Mouse (Mus musculus): Measurements from ENCODE around the gene Chuk. TPM values are rescaled to one million over a fixed set of nuclear protein-coding genes. Genes with fewer than 3 reads are reported as not detected.
"Not testable (repeated sequence)": the region's sequence is repeated elsewhere in the genome, so short reads cannot be mapped to it uniquely, and the experiment has no call there.

The Chuk gene
- total RNA-seq (2021), result 10 to 100 TPM; 42.4 to 53.2 TPM
- long read RNA-seq, experiment 1, partial matches to known transcripts, result 2 of 12 reads
- long read RNA-seq, experiment 1, other reads (novel, unspliced or antisense), result 2 of 12 reads
- long read RNA-seq, experiment 2, transcript Chuk-201 (21 exons, 3,502 nt), result minor isoform, 10 of 25 reads
- long read RNA-seq, experiment 2, transcript Chuk-207 (16 exons, 2,337 nt), result major isoform, 11 of 25 reads
- long read RNA-seq, experiment 2, partial matches to known transcripts, result 1 of 25 reads
- long read RNA-seq, experiment 2, other reads (novel, unspliced or antisense), result 2 of 25 reads

DNA sequence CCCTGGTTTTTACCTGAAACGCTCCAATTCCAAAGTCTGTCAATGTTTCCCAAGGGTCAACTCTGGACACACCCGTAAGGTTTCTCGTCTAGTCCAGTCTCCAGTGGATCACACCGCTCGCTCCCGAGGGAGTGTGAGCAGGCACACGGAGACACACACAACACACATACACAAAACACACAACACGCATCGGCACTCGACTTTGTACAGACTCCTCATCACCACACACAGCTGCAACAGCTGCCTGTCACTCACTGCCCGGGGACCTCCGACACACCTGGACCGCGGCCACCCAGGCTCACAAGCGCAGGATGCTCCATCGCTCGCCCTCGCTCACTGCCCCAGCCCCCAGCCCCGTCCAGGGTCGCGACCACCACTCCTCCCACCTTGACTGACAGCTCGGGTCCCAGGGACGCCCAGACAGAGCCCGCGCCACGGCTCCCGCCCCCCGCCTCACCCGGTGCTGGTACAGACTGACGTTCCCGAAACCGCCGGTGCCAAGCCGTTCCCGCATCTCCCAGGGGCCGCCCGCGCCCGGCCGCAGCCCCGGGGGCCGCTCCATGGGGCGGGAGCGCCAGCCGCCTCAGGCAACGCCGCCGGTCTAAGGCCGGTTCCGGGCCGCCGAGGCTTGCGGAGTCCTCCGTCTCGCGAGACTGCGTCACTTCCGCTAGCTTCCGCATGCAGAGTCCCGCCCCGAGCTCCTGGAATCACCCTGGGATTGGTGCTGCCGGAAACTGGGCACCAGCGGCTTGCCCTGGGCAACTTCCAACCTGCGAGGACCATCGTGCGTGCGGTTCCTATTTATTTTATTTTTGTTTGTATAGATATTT lies at the start of gene Chuk:
Chuk (minus strand) TSS at position 650 of the 830 bp plus-strand sequence.
- DNase-seq (ENCODE audit: low spot score in 2 of 2), result peak; percentile 93 to 96

DNA sequence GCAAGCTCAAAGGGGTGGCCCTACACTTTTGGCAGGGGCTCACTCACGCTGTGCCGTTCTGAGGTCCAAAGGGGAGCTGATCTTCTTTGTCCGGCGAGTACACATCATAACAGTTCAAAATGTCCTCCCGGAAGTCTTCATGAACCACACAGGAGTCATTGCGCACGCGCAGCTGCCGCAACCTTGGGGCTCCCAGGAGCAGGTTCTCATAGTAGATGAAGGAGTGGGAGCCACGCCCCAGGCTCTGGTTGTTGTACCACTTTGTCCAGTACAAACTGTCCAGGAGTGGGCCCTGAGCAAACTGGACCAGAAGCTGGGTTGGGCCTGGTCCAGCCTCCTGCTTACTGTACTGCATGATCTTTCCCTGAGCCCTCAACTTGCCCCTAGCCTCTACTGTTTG lies 49.7 kb upstream of the Chuk start:
- no peak for DNase-seq (ENCODE audit: low spot score in 2 of 2)

DNA sequence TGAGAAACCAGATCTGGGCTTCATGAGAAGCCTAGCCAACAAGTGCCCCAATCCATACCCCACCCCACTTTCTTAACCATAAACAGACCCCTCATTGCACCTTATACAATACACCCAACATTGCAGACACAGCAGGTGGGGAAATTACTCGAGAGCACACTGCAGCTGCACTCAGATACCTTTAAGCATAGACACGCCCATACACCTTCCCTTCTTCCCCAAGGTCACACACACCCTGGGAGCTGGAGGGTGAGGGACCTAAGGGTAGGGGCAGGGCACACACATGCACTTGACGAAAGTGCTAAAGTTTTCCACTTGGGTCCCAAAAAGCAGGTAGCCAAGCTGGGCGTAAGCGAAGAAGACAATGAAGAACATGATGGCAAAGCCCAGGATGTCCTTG lies 46.5 kb upstream of the Chuk start:
- no peak for DNase-seq (ENCODE audit: low spot score in 2 of 2)

DNA sequence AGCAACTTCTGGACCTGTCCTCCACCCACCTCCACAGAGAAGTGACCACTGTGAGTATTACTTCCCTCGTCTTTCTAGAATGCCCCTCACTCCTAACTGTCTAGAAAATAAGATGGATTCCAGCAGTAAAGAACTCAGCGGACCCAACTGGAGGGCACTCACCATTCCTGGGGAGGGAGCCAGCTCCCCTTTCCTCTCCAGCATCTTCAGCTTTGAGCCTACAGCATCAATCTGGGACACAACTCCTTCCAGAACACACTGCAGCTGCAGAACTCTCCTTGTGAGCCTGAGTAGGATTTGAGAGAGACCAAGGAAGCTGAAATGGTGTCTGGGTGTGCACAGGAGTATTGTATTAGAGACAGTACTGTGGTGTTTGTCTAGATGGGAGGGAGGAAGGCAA lies 41.7 kb upstream of the Chuk start:
- no peak for DNase-seq (ENCODE audit: low spot score in 2 of 2)

DNA sequence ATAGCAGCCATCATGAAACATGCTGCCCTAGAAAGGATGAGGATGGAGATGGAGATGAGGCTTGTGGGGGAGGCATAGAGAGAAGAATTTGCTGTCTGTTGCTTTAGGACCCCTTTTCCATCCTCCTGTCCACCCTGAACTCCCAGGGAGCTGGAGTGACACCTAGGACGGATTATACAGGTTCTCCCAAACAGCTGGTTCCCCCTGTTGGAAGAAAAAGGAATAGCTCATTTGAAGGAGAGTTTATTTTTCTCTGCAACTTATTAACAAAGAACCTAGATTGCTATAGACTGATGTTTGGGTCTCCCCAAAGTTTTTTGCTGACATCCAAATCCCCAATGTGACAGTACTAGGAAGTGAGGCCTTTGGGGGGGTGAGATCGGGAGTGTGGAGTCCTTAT lies 41.1 kb upstream of the Chuk start:
- no peak for DNase-seq (ENCODE audit: low spot score in 2 of 2)

DNA sequence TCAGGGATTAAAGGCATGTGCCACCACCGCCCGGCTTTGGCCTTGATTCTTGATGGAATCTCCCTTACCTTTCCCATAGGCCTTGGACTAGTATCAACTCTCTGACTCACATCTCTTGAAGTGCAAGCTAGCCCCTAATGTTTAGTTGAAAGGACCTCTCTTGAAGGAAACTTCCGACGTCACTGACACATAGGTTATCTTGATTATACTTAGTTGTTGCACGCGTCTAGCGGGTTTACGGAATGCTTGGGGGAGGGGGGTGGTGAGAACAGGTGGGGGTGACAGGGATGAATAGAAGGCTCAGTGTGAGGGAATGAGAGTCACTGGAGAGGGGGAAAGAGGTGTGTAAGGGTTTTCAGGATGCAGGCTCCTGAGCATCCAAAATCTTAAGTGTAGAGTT lies 39.7 kb upstream of the Chuk start:
- DNase-seq (ENCODE audit: low spot score in 2 of 2), result no peak

DNA sequence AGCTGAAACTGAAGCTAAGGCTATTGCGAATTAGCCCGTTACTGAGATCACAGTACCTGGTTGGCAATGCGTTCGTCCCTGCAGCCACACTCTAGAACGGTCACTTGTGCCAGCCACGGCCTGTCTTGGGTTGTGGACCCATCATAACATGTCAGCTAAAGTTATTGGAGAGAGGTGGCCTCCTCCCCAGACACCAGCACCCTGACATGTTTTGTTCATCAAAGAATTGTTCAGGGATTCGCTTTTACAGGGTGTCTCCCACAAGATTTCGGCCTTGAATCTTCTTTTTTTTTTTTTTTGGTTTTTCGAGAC lies 39.2 kb upstream of the Chuk start:
- DNase-seq (ENCODE audit: low spot score in 2 of 2), result no peak

DNA sequence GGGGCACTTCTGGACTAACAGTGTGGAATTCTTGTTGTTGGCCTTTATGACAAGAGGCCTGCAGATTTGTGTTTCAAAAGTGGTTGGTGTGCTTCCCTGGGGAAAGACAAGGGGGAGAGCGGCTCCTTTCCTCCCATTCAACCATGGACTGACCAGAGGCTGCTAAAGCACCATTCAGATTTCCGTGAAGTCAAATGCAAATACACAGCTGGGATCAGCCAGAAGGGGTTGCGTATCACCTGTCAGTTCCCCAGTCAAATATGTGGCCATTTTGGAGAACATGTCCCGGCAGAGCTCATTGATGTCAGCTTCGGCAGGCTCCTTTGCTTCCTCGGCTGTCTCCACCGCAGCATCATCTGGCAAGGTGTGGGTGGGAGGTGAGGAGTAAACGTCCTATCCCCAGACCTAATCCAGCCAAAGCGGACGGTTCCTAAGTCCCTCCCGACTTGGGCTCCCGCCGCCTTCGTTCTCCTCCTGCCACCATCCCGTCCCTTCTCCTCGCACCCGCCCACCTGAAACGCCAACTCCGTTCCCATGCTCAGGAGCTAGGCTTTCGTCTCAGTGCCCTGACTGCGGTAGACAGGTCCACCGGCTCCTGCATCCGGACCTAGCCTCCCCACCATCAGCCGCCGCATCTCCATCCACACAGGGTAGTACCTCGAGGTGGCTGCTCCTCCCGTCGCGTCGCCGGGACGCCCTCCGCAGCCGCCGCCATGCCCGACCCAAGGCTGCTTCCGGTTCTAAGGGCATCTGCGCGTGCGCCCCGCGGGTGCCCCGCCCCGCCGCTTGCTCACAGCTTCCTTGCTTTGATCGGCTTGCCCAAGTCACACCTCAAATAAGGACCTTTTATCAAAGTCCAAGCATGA lies 38.7 kb upstream of the Chuk start, which contains the start of gene Bloc1s2:
Bloc1s2 (minus strand) TSS at position 745 of the 866 bp plus-strand sequence.
- peak; percentile 87 to 88 for DNase-seq (ENCODE audit: low spot score in 2 of 2)

DNA sequence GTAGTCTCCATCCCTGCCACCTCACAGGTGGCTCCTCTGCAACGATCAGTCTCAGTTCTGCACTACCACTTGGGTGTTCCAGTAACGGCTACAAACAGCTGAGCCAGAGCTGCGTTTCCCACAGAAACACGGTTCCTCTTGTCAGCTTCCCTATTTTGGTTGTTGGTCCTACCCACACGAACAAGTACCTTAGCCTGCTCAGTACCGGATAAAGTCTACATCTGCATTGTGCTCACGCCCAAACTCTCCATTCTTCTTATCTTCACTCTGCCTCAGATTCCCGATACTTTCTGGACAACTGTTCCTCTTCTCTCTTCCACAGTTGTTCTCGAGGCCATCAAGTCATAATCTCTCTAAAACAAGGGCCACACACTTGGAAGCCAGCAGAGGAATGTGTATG lies 37.1 kb upstream of the Chuk start:
- no peak for DNase-seq (ENCODE audit: low spot score in 2 of 2)

DNA sequence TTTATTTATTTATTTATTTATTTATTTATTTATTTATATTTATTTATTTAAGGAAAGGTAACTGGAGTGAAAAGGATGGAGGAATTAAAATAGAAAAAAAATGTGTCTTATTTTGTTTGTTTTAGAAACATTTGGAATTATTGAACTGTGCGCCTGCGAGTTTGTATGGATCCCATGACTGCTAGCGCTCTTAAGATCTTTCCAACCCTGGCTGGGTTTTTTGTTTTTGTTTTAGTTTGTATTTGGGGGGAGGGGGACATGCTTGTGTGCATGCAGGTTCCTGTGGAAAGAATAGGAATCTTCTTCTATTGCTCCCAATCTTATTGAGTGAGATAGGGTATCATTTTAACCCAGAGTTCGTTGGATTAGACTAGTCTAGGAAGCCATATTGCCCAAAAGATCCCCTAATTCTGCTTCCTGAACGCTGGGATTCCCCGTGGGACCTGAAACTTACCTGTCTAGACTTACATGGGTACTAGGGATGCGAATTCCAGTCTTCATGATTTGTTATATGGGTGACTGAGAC lies 28.7 kb upstream of the Chuk start:
- peak in 1 of 2 experiments; percentile 8 for DNase-seq (ENCODE audit: low spot score in 2 of 2)

DNA sequence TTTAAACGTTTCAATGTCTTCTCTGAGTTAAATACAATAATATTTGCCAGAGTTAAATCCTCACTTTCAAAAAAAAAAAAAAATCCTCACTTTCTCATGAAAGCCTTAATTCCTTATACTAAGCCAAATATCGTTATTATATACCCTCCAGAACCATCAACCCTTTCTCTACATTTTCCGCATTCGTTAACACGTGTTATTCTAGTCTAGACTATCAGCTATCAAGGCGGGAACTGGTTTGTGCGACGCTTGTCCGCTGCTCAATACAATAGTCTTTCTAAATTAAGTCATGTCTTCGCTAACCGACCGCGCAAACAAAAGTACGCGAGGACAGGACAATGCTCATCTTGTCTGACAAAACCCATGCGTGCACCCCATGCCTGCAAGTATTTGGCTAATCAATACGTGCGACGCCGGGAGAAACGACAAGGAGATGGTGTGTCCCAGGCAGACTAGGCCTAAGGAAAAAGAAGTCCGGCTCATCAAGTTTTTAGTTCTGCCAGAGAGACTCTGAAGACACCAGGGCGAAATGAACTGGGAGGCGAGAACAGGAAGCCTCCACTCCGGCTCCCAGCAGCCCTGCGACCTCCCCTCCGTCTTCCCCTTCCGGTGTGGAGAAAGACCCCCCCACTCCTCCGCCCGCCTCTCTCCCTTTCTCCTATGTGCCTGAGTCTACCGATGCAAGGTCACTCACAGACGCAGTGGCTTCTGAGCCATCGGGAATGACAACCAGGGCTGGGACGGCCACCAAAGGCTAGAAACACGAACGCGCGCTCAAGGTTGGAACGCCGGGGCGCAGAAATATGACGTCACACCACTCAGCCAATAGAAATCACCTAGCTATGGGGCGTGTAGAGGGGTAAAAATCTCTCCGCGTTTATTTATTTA lies 28.0 kb upstream of the Chuk start, which contains the start of gene Cwf19l1:
Cwf19l1 (minus strand) TSS at position 805 of the 888 bp plus-strand sequence.
- peak; percentile 91 for DNase-seq (ENCODE audit: low spot score in 2 of 2)

DNA sequence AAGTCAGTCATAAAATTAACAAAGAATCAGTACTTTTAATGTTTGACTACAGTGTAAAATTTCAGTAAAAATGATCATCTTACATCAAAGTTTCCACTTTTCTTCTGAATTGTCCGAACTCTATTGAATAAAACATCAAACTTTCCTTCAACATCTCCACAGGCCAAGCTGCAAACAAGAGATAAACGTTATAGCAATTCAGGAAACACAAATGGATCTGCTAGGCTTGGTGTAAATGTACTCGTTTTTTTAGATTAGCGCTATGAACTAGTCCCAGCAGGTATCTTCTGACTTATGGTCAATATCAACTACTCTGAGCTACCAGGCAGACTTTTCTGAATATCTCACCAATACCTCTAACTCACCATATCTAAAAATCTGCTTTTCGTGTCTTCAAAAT lies 25.6 kb upstream of the Chuk start:
- DNase-seq (ENCODE audit: low spot score in 2 of 2), result no peak

DNA sequence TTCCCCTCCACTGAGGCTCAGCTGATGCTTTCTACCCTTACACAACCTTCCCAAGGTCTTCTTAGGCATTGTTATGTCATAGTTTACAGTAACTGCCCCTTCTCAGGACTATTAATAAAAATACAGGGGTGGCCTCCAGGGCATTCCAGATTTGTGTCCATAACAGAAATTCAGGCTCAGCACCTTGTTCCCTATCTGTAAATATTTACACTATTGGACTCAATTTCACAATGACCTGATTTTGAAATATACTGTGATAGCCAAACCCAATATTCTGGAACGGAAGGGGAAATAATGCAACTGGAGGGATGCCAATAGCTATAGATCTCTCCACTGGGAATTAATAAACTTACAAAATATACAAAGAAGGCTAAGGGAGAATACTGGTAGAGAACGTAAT lies 21.3 kb upstream of the Chuk start:
- no peak for DNase-seq (ENCODE audit: low spot score in 2 of 2)

DNA sequence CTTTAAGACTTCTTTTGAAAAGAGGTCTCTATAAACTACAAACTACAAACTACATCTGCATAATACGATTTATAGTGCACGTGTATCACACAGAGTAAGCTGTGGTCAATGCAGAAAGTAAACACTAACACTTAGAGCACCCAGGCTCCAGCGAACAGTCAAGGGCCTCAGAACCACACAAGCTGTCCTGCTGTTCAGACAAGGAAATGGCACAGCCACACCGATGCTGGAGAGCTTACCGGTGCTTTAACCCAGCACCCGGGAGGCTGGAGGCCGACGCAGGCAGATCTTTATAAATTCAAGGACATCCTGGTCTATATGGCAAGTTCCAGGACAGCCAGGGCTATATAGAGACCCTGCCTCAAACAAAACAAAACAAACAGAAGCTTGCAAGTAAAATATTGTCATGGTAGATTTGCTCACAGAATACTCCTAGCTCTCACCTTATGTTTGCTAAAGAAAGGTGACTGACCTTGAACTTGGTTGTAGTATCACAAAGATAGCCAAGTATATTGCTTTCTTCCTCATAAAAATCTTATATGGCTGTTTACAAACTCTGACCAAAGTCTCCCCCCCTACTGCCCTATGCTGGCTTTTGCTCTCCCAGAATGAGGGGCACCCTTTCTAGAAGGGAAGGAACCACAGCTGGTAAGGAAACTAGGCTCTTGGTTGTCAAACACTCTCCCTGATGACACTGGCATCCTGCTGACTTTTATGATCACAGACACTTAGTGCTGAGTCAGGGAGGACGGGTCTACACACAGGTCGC lies 20.6 kb upstream of the Chuk start:
- no peak for DNase-seq (ENCODE audit: low spot score in 2 of 2)

DNA sequence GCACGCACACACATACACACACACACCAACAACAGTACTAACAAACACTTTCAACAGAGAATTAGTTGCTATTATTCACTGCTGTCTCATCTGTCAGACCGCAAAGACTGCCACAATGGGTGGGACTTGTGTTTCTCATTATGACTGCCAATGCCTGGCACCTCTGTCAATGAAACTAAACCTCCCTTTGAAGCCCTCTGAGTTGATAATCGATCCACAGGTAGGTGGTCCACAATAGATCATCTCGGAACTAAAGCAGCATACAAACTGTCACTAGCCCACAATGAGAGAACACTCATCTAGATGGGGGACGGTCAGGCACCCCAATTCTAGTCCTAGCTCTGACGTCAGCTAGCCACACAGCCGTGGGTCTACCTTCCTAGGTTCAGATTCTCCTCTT lies 13.9 kb upstream of the Chuk start:
- DNase-seq (ENCODE audit: low spot score in 2 of 2), result no peak

DNA sequence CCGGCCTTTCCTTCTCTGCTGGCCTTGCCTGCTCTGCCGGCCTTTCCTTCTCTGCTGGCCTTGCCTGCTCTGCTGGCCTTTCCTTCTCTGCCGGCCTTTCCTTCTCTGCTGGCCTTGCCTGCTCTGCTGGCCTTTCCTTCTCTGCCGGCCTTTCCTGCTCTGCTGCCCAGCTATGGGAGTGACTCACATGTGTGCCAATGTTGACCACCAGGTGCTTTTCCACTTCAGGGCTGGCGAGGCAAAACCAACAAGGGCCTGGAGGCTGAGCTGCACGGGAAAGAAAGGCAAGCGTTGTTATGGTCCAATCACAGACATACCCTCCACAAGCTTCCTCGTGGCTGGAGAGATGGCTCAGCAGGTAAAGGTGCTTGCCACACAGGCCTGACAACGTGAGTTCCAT lies 13.4 kb upstream of the Chuk start:
- DNase-seq (ENCODE audit: low spot score in 2 of 2), result not testable (repeated sequence)

DNA sequence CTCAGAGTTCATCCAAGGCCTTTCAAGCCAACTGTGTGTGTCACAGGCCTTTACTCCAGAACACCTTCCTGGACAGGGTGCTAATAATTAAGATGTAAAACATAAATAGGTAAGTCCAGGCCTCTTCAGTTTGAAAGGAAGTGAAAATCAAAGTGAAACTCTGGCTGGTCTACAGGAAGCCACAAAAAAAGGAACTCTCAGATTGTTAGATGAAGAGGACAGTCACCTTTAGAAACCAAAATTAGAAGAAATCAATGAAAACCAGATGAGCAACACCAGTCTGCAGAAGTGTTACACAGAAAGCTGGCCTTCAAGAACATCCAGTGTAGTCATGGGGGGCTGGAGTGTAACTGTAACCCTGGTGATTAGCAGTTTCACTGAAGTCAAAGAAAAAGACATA lies 10.5 kb upstream of the Chuk start:
- DNase-seq (ENCODE audit: low spot score in 2 of 2), result no peak

DNA sequence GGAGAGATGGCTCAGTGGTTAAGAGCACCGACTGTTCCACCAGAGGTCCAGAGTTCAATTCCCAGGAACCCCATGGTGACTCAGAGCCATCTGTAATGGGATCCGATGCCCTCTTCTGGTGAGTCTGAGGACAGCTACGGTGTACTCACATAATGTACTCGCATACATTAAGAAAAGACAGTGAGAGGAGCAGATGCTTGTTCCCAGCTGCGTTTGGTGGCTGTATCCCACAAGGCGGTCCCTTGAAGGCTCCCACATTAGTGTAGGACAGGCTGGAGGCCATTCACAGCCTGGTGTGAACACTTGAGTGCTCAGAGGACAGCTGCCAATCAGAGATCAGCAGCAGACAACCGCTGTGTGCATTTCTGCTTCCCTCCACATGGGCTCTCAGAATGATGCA lies 4.4 kb upstream of the Chuk start:
- DNase-seq (ENCODE audit: low spot score in 2 of 2), result no peak

DNA sequence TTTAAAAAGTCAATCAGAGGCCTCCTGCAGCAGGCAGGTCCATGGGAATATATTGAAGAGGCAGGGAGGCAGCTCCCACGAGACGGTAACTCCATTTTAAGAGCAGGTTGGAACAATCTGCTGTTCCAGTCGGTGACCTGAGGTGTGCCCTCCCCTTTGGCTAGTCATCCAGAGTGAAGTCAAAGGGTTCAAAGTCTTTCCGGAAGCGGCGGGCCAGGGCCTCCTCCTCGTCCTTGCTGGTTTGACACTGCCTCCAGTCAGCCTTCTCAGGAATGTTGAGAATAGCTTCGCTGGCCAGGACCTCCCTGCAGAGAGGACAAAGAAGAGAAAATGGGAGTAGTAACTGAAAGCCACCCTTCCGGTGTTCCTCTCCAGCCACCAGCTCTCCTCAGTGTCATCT lies 3.1 kb upstream of the Chuk start:
- DNase-seq (ENCODE audit: low spot score in 2 of 2), result no peak

DNA sequence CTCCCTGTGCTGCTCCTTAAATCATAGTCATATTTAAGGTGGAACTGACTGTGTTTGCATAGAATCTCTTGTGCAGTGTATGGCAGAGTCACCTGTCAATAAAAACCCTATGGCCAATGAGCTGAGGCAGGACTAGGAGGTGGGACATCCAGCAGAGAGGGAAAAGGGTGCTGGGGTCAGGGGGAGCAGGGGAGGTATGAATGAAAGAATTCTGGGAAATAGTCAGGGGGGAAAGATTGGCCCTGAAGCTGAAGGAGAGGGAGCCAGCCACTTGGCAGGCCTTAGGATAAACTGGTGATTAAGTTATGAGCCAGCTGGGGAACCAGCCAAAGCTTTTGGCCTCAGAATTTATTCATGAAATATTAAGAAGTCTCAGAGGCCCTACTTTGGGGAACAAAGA lies 1.7 kb upstream of the Chuk start:
- peak in 1 of 2 experiments; percentile 12 for DNase-seq (ENCODE audit: low spot score in 2 of 2)
